15 mouse cellular contexts compared by ENCODE assay signal in the genomic region with DNA sequence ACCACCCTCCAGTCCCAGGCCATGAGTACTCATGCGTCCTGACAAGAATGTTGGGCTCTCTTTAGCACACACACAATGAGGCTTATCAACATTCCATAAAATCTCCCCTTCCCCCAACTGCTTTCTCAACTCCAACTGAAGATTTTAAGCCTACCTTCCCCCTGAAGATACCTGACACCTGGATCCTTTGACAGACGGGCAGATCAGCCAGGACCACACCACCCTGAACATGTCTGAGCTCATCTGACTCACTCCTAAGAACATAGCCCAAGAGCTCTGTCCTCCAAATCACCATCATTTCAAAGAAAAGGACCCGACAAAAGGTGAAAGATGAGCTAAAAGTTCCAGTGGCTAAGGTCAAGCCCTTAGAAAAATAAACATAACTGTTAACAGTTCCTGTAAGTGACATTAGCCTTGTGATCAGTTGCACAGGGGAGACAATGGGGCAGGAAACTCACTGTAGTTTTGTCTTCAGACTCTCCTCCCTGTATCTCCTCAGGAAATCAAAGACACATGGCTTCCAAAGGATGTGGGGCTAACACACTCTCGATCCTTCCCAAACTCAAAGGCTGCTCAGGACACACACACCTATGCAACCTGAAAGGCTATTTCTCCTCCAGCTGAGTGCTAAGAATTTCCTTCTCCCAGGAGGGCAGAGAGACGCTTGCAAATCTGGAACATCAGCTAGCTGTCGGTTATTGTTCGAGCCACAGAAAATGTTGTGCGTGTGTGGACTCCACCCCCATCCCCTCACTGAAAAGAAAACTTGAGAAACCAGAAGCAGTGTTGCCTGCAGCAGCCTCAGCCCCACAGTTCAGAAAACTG. TPM values are rescaled to one million over a fixed set of nuclear protein-coding genes. Genes with fewer than 3 reads are reported as not detected.
DNase-seq lines count a peak whose midpoint lies in the region; ATAC-seq and TF ChIP-seq lines count a peak whose summit lies in the region.
"Had no signal": no experiment of that assay in that cellular context is flagged by ENCODE, and none has a peak within 500 bp of the region (broad histone marks: within the 10 kb centered on the region; RNA-seq: fewer than 3 reads in every experiment).

No protein-coding gene starts in this region.

- TF ChIP-seq CTCF in hindbrain, postnatal 0 days (IDR thresholded peaks at IDR 0.05; ENCODE audit: low read depth): no peak

- peak overlapping the region; percentile 8; the same call in 1 of the 2 replicates for H3K9ac ChIP-seq in hindbrain, embryonic 12.5 days
- no peak overlapping the region for H3K9ac ChIP-seq in hindbrain, postnatal 0 days (replicated peaks; ENCODE audit: low read length)
- peak overlapping the region; percentile 26; the same call in 1 of the 2 replicates for H3K9ac ChIP-seq in neural tube, embryonic 13.5 days
- H3K9ac ChIP-seq in neural tube, embryonic 15.5 days (replicated peaks): no peak overlapping the region
- peak overlapping the region; percentile 41; the same call in 1 of the 2 replicates for H3K9ac ChIP-seq in embryonic facial prominence, embryonic 14.5 days (ENCODE audit: low read depth, low read length)
- H3K9ac ChIP-seq in stomach, embryonic 16.5 days (ENCODE audit: low read length): peak overlapping the region; percentile 19; the same call in 1 of the 2 replicates

- H3K9me3 ChIP-seq in hindbrain, embryonic 12.5 days (replicated peaks): no peaks in the 10 kb centered on the region
- no peaks in the 10 kb centered on the region for H3K9me3 ChIP-seq in hindbrain, postnatal 0 days (ENCODE audit: low read length)
- H3K9me3 ChIP-seq in neural tube, embryonic 13.5 days: no peaks in the 10 kb centered on the region; the same call in 1 of the 2 replicates
- no peaks in the 10 kb centered on the region for H3K9me3 ChIP-seq in neural tube, embryonic 15.5 days (replicated peaks)
- H3K9me3 ChIP-seq in embryonic facial prominence, embryonic 14.5 days (ENCODE audit: control insufficient read depth, low read length): no peaks in the 10 kb centered on the region
- H3K9me3 ChIP-seq in stomach, embryonic 16.5 days (replicated peaks; ENCODE audit: control insufficient read depth, low read length): no peaks in the 10 kb centered on the region

- intact Hi-C loops in left cerebral cortex, postnatal 25 days (cut with DNase I): no loop called here
- intact Hi-C loops in gastrocnemius, postnatal 36 days (cut with DNase I): no loop called here

- no peaks in the 10 kb centered on the region for H3K27me3 ChIP-seq in hindbrain, embryonic 12.5 days
- no peaks in the 10 kb centered on the region for H3K27me3 ChIP-seq in hindbrain, postnatal 0 days (ENCODE audit: insufficient read depth, low read length)
- no peaks in the 10 kb centered on the region for H3K27me3 ChIP-seq in neural tube, embryonic 13.5 days
- no peaks in the 10 kb centered on the region for H3K27me3 ChIP-seq in neural tube, embryonic 15.5 days (replicated peaks)
- no peaks in the 10 kb centered on the region for H3K27me3 ChIP-seq in embryonic facial prominence, embryonic 14.5 days (replicated peaks; ENCODE audit: control insufficient read depth, insufficient read depth, low read length)
- no peaks in the 10 kb centered on the region for H3K27me3 ChIP-seq in stomach, embryonic 16.5 days (ENCODE audit: control insufficient read depth, insufficient read depth, low read length)

- H3K27ac ChIP-seq in hindbrain, embryonic 12.5 days: no peak overlapping the region
- H3K27ac ChIP-seq in hindbrain, postnatal 0 days: no peak overlapping the region
- H3K27ac ChIP-seq in neural tube, embryonic 13.5 days (replicated peaks): peak overlapping the region; percentile 18; the same call in 1 of the 2 replicates
- no peak overlapping the region for H3K27ac ChIP-seq in neural tube, embryonic 15.5 days (replicated peaks)
- H3K27ac ChIP-seq in embryonic facial prominence, embryonic 14.5 days (replicated peaks; ENCODE audit: low read depth, low read length): peak overlapping the region; percentile 73
- H3K27ac ChIP-seq in stomach, embryonic 16.5 days (ENCODE audit: low read length): peak overlapping the region; percentile 66
- H3K27ac ChIP-seq: macrophage had no signal

- H3K4me3 ChIP-seq in hindbrain, embryonic 12.5 days: no peak overlapping the region
- no peak overlapping the region for H3K4me3 ChIP-seq in hindbrain, postnatal 0 days (ENCODE audit: low read length)
- no peak overlapping the region for H3K4me3 ChIP-seq in neural tube, embryonic 13.5 days
- no peak overlapping the region for H3K4me3 ChIP-seq in neural tube, embryonic 15.5 days (replicated peaks)
- H3K4me3 ChIP-seq in embryonic facial prominence, embryonic 14.5 days (ENCODE audit: low read depth, low read length): 0 out of 2 replicates have a peak overlapping the region, but pooled peaks have one; percentile 5
- H3K4me3 ChIP-seq in stomach, embryonic 16.5 days (replicated peaks; ENCODE audit: low read length): no peak overlapping the region

- ATAC-seq in hindbrain, embryonic 12.5 days (ENCODE audit: low FRiP score): no peak
- ATAC-seq in hindbrain, postnatal 0 days: no peak
- no peak for ATAC-seq in neural tube, embryonic 13.5 days (ENCODE audit: low read depth)
- ATAC-seq in neural tube, embryonic 15.5 days (ENCODE audit: low FRiP score): no peak
- ATAC-seq in embryonic facial prominence, embryonic 14.5 days (ENCODE audit: low read depth): peak; percentile 62; the same call in 1 of the 2 replicates
- no peak for ATAC-seq in stomach, embryonic 16.5 days (ENCODE audit: insufficient read depth, low FRiP score)

- DNase-seq in hindbrain, postnatal 0 days (ENCODE audit: low spot score): no peak
- peak; percentile 63 for DNase-seq in embryonic facial prominence, embryonic 14.5 days (ENCODE audit: low spot score)
- DNase-seq in left cerebral cortex, postnatal 25 days (ENCODE audit: low spot score in 2 of 2): no peak
- no peak for DNase-seq in gastrocnemius, postnatal 36 days
- DNase-seq: adrenal gland, postnatal 36 days; cerebellum, adult 9-11 months; right cerebral cortex, postnatal 14 days; thymus, postnatal 25 days had no signal

- H3K4me1 ChIP-seq in hindbrain, embryonic 12.5 days: peaks cover 46% of the 10 kb centered on the region
- H3K4me1 ChIP-seq in hindbrain, postnatal 0 days (ENCODE audit: insufficient read depth, low read length): peaks cover 13% of the 10 kb centered on the region; the same call in 1 of the 2 replicates
- H3K4me1 ChIP-seq in neural tube, embryonic 13.5 days (replicated peaks): peaks cover 58% of the 10 kb centered on the region
- peaks cover 46% of the 10 kb centered on the region for H3K4me1 ChIP-seq in neural tube, embryonic 15.5 days
- H3K4me1 ChIP-seq in embryonic facial prominence, embryonic 14.5 days (ENCODE audit: control insufficient read depth, insufficient read depth, low read length): peaks cover 39% of the 10 kb centered on the region
- peaks cover 44% of the 10 kb centered on the region for H3K4me1 ChIP-seq in stomach, embryonic 16.5 days (ENCODE audit: control insufficient read depth, insufficient read depth, low read length)

- H3K4me2 ChIP-seq in hindbrain, embryonic 12.5 days (replicated peaks): no peak overlapping the region
- no peak overlapping the region for H3K4me2 ChIP-seq in hindbrain, postnatal 0 days (ENCODE audit: low read depth, low read length)
- no peak overlapping the region for H3K4me2 ChIP-seq in neural tube, embryonic 13.5 days
- H3K4me2 ChIP-seq in neural tube, embryonic 15.5 days: no peak overlapping the region
- H3K4me2 ChIP-seq in embryonic facial prominence, embryonic 14.5 days (ENCODE audit: low read depth, low read length): peak overlapping the region; percentile 34
- H3K4me2 ChIP-seq in stomach, embryonic 16.5 days (ENCODE audit: low read depth, low read length): no peak overlapping the region

- WGBS in hindbrain, embryonic 12.5 days: 59% methylated on average over 8 of the region's 8 CpGs
- WGBS in hindbrain, postnatal 0 days: 66% methylated on average over 8 of the region's 8 CpGs
- 71% methylated on average over 8 of the region's 8 CpGs for WGBS in neural tube, embryonic 13.5 days
- 66% methylated on average over 8 of the region's 8 CpGs for WGBS in neural tube, embryonic 15.5 days
- 23% methylated on average over 8 of the region's 8 CpGs for WGBS in embryonic facial prominence, embryonic 14.5 days
- 31% methylated on average over 8 of the region's 8 CpGs for WGBS in stomach, embryonic 16.5 days

- H3K36me3 ChIP-seq in hindbrain, embryonic 12.5 days: peaks cover 44% of the 10 kb centered on the region
- H3K36me3 ChIP-seq in hindbrain, postnatal 0 days (ENCODE audit: insufficient read depth, low read length): peaks cover 33% of the 10 kb centered on the region
- H3K36me3 ChIP-seq in neural tube, embryonic 13.5 days: peaks cover 37% of the 10 kb centered on the region
- H3K36me3 ChIP-seq in neural tube, embryonic 15.5 days: peaks cover 36% of the 10 kb centered on the region
- peaks cover 43% of the 10 kb centered on the region for H3K36me3 ChIP-seq in embryonic facial prominence, embryonic 14.5 days (ENCODE audit: control insufficient read depth, insufficient read depth, low read length)
- H3K36me3 ChIP-seq in stomach, embryonic 16.5 days (ENCODE audit: control insufficient read depth, insufficient read depth, low read length): peaks cover 18% of the 10 kb centered on the region

RNA-seq across cellular contexts. Expression of a gene that starts 5.6 kb away (rescaled TPM):
- 65.0 and 72.9 TPM in 2 replicates for polyA plus RNA-seq in hindbrain, embryonic 12.5 days (2016; fragmentation: Nextera tagmentation; extraction: Ambion mirVana)
- 65.5 and 80.9 TPM in 2 replicates for total RNA-seq in hindbrain, postnatal 0 days (2014; rRNA removed)
- polyA plus RNA-seq in hindbrain, postnatal 0 days (2015; fragmentation: Nextera tagmentation; extraction: Ambion mirVana): 15.5 and 20.6 TPM in 2 replicates
- 32.1 and 33.5 TPM in 2 replicates for polyA plus RNA-seq in neural tube, embryonic 13.5 days (2015; fragmentation: Nextera tagmentation; extraction: Ambion mirVana)
- 34.3 and 40.4 TPM in 2 replicates for polyA plus RNA-seq in neural tube, embryonic 15.5 days (2015; fragmentation: Nextera tagmentation; extraction: Ambion mirVana)
- polyA plus RNA-seq in embryonic facial prominence, embryonic 14.5 days (2014; fragmentation: Nextera tagmentation; extraction: Ambion mirVana): 69.8 and 72.9 TPM in 2 replicates
- 66.2 and 68.8 TPM in 2 replicates for polyA plus RNA-seq in stomach, embryonic 16.5 days (2015; fragmentation: Nextera tagmentation; extraction: Ambion mirVana)
- total RNA-seq in left cerebral cortex, postnatal 25 days (2021): 10 to 100 TPM; 86.2 to 87.5 TPM
- total RNA-seq in gastrocnemius, postnatal 36 days (2021): 100 to 1,000 TPM; 163 to 241 TPM

RNA-seq across cellular contexts. Expression of a gene that starts 17.6 kb away (rescaled TPM):
- polyA plus RNA-seq in hindbrain, embryonic 12.5 days (2016; fragmentation: Nextera tagmentation; extraction: Ambion mirVana): 57.5 and 62.0 TPM in 2 replicates
- 27.0 and 32.1 TPM in 2 replicates for total RNA-seq in hindbrain, postnatal 0 days (2014; rRNA removed)
- 22.5 and 23.4 TPM in 2 replicates for polyA plus RNA-seq in hindbrain, postnatal 0 days (2015; fragmentation: Nextera tagmentation; extraction: Ambion mirVana)
- polyA plus RNA-seq in neural tube, embryonic 13.5 days (2015; fragmentation: Nextera tagmentation; extraction: Ambion mirVana): 37.2 and 39.3 TPM in 2 replicates
- 31.1 and 31.8 TPM in 2 replicates for polyA plus RNA-seq in neural tube, embryonic 15.5 days (2015; fragmentation: Nextera tagmentation; extraction: Ambion mirVana)
- 32.2 and 35.4 TPM in 2 replicates for polyA plus RNA-seq in embryonic facial prominence, embryonic 14.5 days (2014; fragmentation: Nextera tagmentation; extraction: Ambion mirVana)
- polyA plus RNA-seq in stomach, embryonic 16.5 days (2015; fragmentation: Nextera tagmentation; extraction: Ambion mirVana): 22.2 and 25.4 TPM in 2 replicates
- total RNA-seq in left cerebral cortex, postnatal 25 days (2021): 10 to 100 TPM; 27.1 to 28.8 TPM
- 1 to 10 TPM; 8.5 to 9.0 TPM for total RNA-seq in gastrocnemius, postnatal 36 days (2021)

RNA-seq across cellular contexts. Expression of a gene that starts 33.2 kb away (rescaled TPM):
- polyA plus RNA-seq in hindbrain, embryonic 12.5 days (2016; fragmentation: Nextera tagmentation; extraction: Ambion mirVana): 38.7 and 41.9 TPM in 2 replicates
- total RNA-seq in hindbrain, postnatal 0 days (2014; rRNA removed): 30.3 and 32.5 TPM in 2 replicates
- polyA plus RNA-seq in hindbrain, postnatal 0 days (2015; fragmentation: Nextera tagmentation; extraction: Ambion mirVana): 22.1 and 25.3 TPM in 2 replicates
- polyA plus RNA-seq in neural tube, embryonic 13.5 days (2015; fragmentation: Nextera tagmentation; extraction: Ambion mirVana): 29.1 and 30.6 TPM in 2 replicates
- 22.2 and 35.9 TPM in 2 replicates for polyA plus RNA-seq in neural tube, embryonic 15.5 days (2015; fragmentation: Nextera tagmentation; extraction: Ambion mirVana)
- 28.5 and 28.7 TPM in 2 replicates for polyA plus RNA-seq in embryonic facial prominence, embryonic 14.5 days (2014; fragmentation: Nextera tagmentation; extraction: Ambion mirVana)
- polyA plus RNA-seq in stomach, embryonic 16.5 days (2015; fragmentation: Nextera tagmentation; extraction: Ambion mirVana): 50.8 and 53.3 TPM in 2 replicates
- total RNA-seq in left cerebral cortex, postnatal 25 days (2021): 1 to 10 TPM; 6.8 TPM
- total RNA-seq in gastrocnemius, postnatal 36 days (2021): 10 to 100 TPM; 68.8 to 71.7 TPM

RNA-seq across cellular contexts. Expression of a gene that starts 41.8 kb away (rescaled TPM):
- polyA plus RNA-seq in hindbrain, embryonic 12.5 days (2016; fragmentation: Nextera tagmentation; extraction: Ambion mirVana): 10.3 and 10.5 TPM in 2 replicates
- total RNA-seq in hindbrain, postnatal 0 days (2014; rRNA removed): 21.4 and 34.6 TPM in 2 replicates
- polyA plus RNA-seq in hindbrain, postnatal 0 days (2015; fragmentation: Nextera tagmentation; extraction: Ambion mirVana): 20.9 and 23.6 TPM in 2 replicates
- 24.3 and 27.7 TPM in 2 replicates for polyA plus RNA-seq in neural tube, embryonic 13.5 days (2015; fragmentation: Nextera tagmentation; extraction: Ambion mirVana)
- polyA plus RNA-seq in neural tube, embryonic 15.5 days (2015; fragmentation: Nextera tagmentation; extraction: Ambion mirVana): 17.4 and 23.1 TPM in 2 replicates
- polyA plus RNA-seq in embryonic facial prominence, embryonic 14.5 days (2014; fragmentation: Nextera tagmentation; extraction: Ambion mirVana): 2.7 and 3.1 TPM in 2 replicates
- 0.65 and 1.4 TPM in 2 replicates for polyA plus RNA-seq in stomach, embryonic 16.5 days (2015; fragmentation: Nextera tagmentation; extraction: Ambion mirVana)
- total RNA-seq in left cerebral cortex, postnatal 25 days (2021): 100 to 1,000 TPM; 295 to 302 TPM
- 1 to 10 TPM; 1.3 to 1.4 TPM for total RNA-seq in gastrocnemius, postnatal 36 days (2021)
- total RNA-seq: hematopoietic stem cell, adult 5-6 weeks had no signal
- polyA plus RNA-seq: macrophage had no signal

RNA-seq across cellular contexts. Expression of a gene that starts 54.2 kb away (rescaled TPM):
- 22.3 and 30.3 TPM in 2 replicates for polyA plus RNA-seq in hindbrain, embryonic 12.5 days (2016; fragmentation: Nextera tagmentation; extraction: Ambion mirVana)
- total RNA-seq in hindbrain, postnatal 0 days (2014; rRNA removed): not detected in 2 replicates
- 38.5 and 39.3 TPM in 2 replicates for polyA plus RNA-seq in hindbrain, postnatal 0 days (2015; fragmentation: Nextera tagmentation; extraction: Ambion mirVana)
- polyA plus RNA-seq in neural tube, embryonic 13.5 days (2015; fragmentation: Nextera tagmentation; extraction: Ambion mirVana): 32.8 and 33.7 TPM in 2 replicates
- polyA plus RNA-seq in neural tube, embryonic 15.5 days (2015; fragmentation: Nextera tagmentation; extraction: Ambion mirVana): 36.7 and 40.5 TPM in 2 replicates
- polyA plus RNA-seq in embryonic facial prominence, embryonic 14.5 days (2014; fragmentation: Nextera tagmentation; extraction: Ambion mirVana): 53.2 and 54.0 TPM in 2 replicates
- polyA plus RNA-seq in stomach, embryonic 16.5 days (2015; fragmentation: Nextera tagmentation; extraction: Ambion mirVana): 20.2 and 27.8 TPM in 2 replicates
- not detected for total RNA-seq in left cerebral cortex, postnatal 25 days (2021)
- not detected for total RNA-seq in gastrocnemius, postnatal 36 days (2021)
- total RNA-seq: adrenal gland, postnatal 36 days; hematopoietic stem cell, adult 5-6 weeks; layer of hippocampus, postnatal 14 days had no signal

Comparison
In these comparisons a context has a peak if more than half of its experiments do, and no peak if none do; other contexts are left out.
1. H3K27ac ChIP-seq: peak in neural tube, embryonic 13.5 days (single experiment), embryonic facial prominence, embryonic 14.5 days (single experiment) and stomach, embryonic 16.5 days (single experiment); none in hindbrain, embryonic 12.5 days (single experiment), hindbrain, postnatal 0 days (single experiment) and neural tube, embryonic 15.5 days (single experiment).
2. H3K9ac ChIP-seq: peak in hindbrain, embryonic 12.5 days (single experiment), neural tube, embryonic 13.5 days (single experiment), embryonic facial prominence, embryonic 14.5 days (single experiment) and stomach, embryonic 16.5 days (single experiment); none in hindbrain, postnatal 0 days (single experiment) and neural tube, embryonic 15.5 days (single experiment).